Mouse (Mus musculus) lung, postnatal 0 days (tissue): ENCODE measurements around the gene Leng8.

ENCODE experiments used
- CTCF ChIP-seq: IDR thresholded peaks from 2 replicates; pipeline ENCODE4 v1.5.1; 2016; ENCODE audit warnings: antibody characterized with exemption, mild to moderate bottlenecking
- EP300 ChIP-seq: IDR thresholded peaks from 2 replicates; pipeline ENCODE4 v1.6.1; 2016; ENCODE audit warnings: antibody characterized with exemption, mild to moderate bottlenecking, control low read depth

GRCm38 (mm10) chr7:4149209-4150054, 12.6 kb downstream of the Leng8 start:
- no peak for TF ChIP-seq CTCF
- no peak; the same call in 1 of the 2 replicates for TF ChIP-seq EP300
